Mouse (Mus musculus): ENCODE data around the gene Sdhc. TPM values are rescaled to one million over a fixed set of nuclear protein-coding genes. Genes with fewer than 3 reads are reported as not detected.

The Sdhc gene
- total and polyA plus RNA-seq, 3 experiments: 87.5 to 205 (median 153) TPM

- H3K27me3 ChIP-seq (replicated peaks): peaks cover 10% of the 10 kb centered on the region
- no peaks in the 10 kb centered on the region for H3K79me2 ChIP-seq (replicated peaks; ENCODE audit: control insufficient read depth, extremely low read depth, insufficient read depth, poor library complexity, severe bottlenecking)
- peaks cover 0 to 3% of the 10 kb centered on the region in 2 experiments; a peak in 2 of 4 replicates for H3K4me1 ChIP-seq (ENCODE audit: control insufficient read depth in 1 of 2, insufficient read depth in 2 of 2)
- DNase-seq (ENCODE audit: extremely low read depth): peak; percentile 39
- H3K27ac ChIP-seq (ENCODE audit: insufficient read depth, low read depth): no peak overlapping the region
- no peak overlapping the region; the same call in 1 of the 2 replicates for H3K4me2 ChIP-seq (ENCODE audit: insufficient read depth, low read depth, poor library complexity, severe bottlenecking)
- H3K36me3 ChIP-seq (replicated peaks in 1 of 2; ENCODE audit: control insufficient read depth in 1 of 2, insufficient read depth in 1 of 2, low read length in 1 of 2): no peaks in the 10 kb centered on the region
- dilution Hi-C loops (cut with MboI; ENCODE audit: extremely low pct_ligation_motif_present, extremely low pct_unique_long_range_greater_than_20kb, low sequenced_read_pairs) (no loop called here), in situ Hi-C loops (cut with MboI; ENCODE audit: low pct_ligation_motif_present, low pct_unique_long_range_greater_than_20kb, low sequenced_read_pairs) (no loop called here)
- no peaks in the 10 kb centered on the region for H3K9me3 ChIP-seq (replicated peaks; ENCODE audit: low read length)
- H3K4me3 ChIP-seq (replicated peaks in 1 of 3; ENCODE audit: low read depth in 2 of 3, low read length in 2 of 3, poor library complexity in 1 of 3): no peak overlapping the region
- no peak overlapping the region; the same call in 1 of the 2 replicates for H3K9ac ChIP-seq (ENCODE audit: insufficient read depth, low read depth)
- peak in 1 of 2 experiments; percentile 74; a peak in 3 of 4 replicates for TF ChIP-seq CTCF (conservative IDR thresholded peaks at IDR 0.05 in 1 of 2, IDR thresholded peaks at IDR 0.05 in 1 of 2; ENCODE audit: low read depth in 2 of 2, low read length in 2 of 2)
- TF ChIP-seq SMC3 (IDR thresholded peaks at IDR 0.05; ENCODE audit: low read depth, low read length): peak; percentile 53
- peak; percentile 54 for TF ChIP-seq RAD21 (IDR thresholded peaks at IDR 0.05; ENCODE audit: low read depth, low read length)
- TF ChIP-seq NELFE (IDR thresholded peaks at IDR 0.05; ENCODE audit: low read depth, low read length): no peak
- TF ChIP-seq IRF4 (IDR thresholded peaks at IDR 0.05; ENCODE audit: low read depth, low read length): no peak
- no peak for TF ChIP-seq KAT2A (IDR thresholded peaks at IDR 0.05; ENCODE audit: insufficient replicate concordance, low read length)
- peak; percentile 66 for TF ChIP-seq ZNF384 (IDR thresholded peaks at IDR 0.05; ENCODE audit: low read depth, low read length)
These were observed 13.9 kb upstream of the Sdhc start for GRCm38 (mm10) chr1:171164258-171164657.

- H3K9me3 ChIP-seq (replicated peaks; ENCODE audit: low read length): no peaks in the 10 kb centered on the region
- peaks cover 0 to 5% of the 10 kb centered on the region in 2 experiments; a peak in 2 of 4 replicates for H3K4me1 ChIP-seq (ENCODE audit: control insufficient read depth in 1 of 2, insufficient read depth in 2 of 2)
- H3K36me3 ChIP-seq (replicated peaks in 1 of 2; ENCODE audit: control insufficient read depth in 1 of 2, insufficient read depth in 1 of 2, low read length in 1 of 2): no peaks in the 10 kb centered on the region
- no peak overlapping the region for H3K9ac ChIP-seq (ENCODE audit: insufficient read depth, low read depth)
- no peak for DNase-seq (ENCODE audit: extremely low read depth)
- dilution Hi-C loops (cut with MboI; ENCODE audit: extremely low pct_ligation_motif_present, extremely low pct_unique_long_range_greater_than_20kb, low sequenced_read_pairs): no loop called here
- TF ChIP-seq ZMIZ1 (IDR thresholded peaks at IDR 0.05; ENCODE audit: low read depth, low read length) (no peak), ZNF384 (IDR thresholded peaks at IDR 0.05; ENCODE audit: low read depth, low read length) (no peak), USF2 (conservative IDR thresholded peaks at IDR 0.05; ENCODE audit: low read depth, low read length) (no peak), BHLHE40 (IDR thresholded peaks at IDR 0.05; ENCODE audit: low read depth, low read length) (no peak), ELF1 (IDR thresholded peaks at IDR 0.05; ENCODE audit: low read depth, low read length) (no peak), JUND (conservative IDR thresholded peaks at IDR 0.05; ENCODE audit: low read depth, low read length) (no peak), GABPA (IDR thresholded peaks at IDR 0.05; ENCODE audit: insufficient replicate concordance, low read depth, low read length) (no peak), JUN (IDR thresholded peaks at IDR 0.05; ENCODE audit: insufficient read depth, low read depth, low read length) (no peak), MYC (IDR thresholded peaks at IDR 0.05; ENCODE audit: low read depth, low read length) (no peak)
- H3K27me3 ChIP-seq (replicated peaks): peaks cover 4% of the 10 kb centered on the region
- H3K27ac ChIP-seq (ENCODE audit: insufficient read depth, low read depth): no peak overlapping the region
- in situ Hi-C loops (cut with MboI; ENCODE audit: low pct_ligation_motif_present, low pct_unique_long_range_greater_than_20kb, low sequenced_read_pairs): no loop called here
- H3K4me2 ChIP-seq (ENCODE audit: insufficient read depth, low read depth, poor library complexity, severe bottlenecking): no peak overlapping the region
- no peaks in the 10 kb centered on the region for H3K79me2 ChIP-seq (replicated peaks; ENCODE audit: control insufficient read depth, extremely low read depth, insufficient read depth, poor library complexity, severe bottlenecking)
- no peak overlapping the region for H3K4me3 ChIP-seq (replicated peaks in 1 of 3; ENCODE audit: low read depth in 2 of 3, low read length in 2 of 3, poor library complexity in 1 of 3)
These were observed 12.1 kb upstream of the Sdhc start for GRCm38 (mm10) chr1:171162526-171162925.

Data from CH12.LX (cell line).